Mouse (Mus musculus): ENCODE results near the gene Rps19bp1.
A peak's percentile ranks its signal among the peaks of the same experiment; 100 is the strongest.

Gene Rps19bp1

DNA sequence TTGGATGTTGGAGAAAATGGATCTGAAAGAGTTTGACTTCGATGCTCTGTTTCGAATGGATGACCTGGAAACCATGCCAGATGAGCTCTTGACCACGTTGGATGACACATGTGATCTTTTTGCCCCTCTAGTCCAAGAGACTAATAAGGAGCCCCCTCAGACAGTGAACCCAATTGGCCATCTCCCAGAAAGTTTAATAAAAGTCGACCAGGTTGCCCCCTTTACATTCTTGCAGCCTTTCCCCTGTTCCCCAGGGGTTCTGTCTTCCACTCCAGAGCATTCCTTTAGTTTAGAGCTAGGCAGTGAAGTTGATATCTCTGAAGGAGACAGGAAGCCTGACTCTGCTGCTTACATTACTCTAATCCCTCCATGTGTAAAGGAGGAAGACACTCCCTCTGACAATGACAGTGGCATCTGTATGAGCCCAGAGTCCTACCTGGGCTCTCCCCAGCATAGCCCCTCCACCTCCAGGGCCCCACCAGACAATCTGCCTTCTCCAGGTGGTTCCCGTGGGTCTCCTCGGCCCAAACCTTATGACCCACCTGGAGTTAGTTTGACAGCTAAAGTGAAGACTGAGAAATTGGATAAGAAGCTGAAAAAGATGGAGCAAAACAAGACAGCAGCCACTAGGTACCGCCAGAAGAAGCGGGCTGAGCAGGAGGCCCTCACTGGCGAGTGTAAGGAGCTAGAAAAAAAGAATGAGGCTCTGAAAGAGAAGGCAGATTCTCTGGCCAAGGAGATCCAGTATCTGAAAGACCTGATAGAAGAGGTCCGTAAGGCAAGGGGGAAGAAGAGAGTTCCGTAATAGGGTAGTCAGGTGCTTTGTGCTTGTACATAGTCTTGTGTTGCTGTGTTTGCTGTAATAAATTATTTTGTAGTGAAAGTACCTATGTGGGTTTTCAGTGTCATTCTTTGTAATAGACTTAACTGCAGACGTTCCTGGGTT, 7.2 kb downstream of the Rps19bp1 start:
- DNase-seq (ENCODE audit: low read depth) = peak; percentile 53

DNA sequence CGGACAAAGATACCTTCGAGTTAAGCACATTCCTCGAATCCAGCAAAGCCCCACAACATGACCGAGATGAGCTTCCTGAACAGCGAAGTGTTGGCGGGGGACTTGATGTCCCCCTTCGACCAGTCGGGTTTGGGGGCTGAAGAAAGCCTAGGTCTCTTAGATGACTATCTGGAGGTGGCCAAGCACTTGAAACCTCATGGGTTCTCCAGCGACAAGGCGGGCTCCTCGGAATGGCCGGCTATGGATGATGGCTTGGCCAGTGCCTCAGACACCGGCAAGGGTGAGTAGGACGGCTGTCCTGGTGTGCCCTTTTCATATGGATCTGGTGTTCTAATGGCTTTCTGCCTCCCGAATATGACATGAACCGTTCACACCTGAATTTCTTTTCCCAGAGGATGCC, 7.9 kb downstream of the Rps19bp1 start:
- DNase-seq (ENCODE audit: low read depth) = no peak

DNA sequence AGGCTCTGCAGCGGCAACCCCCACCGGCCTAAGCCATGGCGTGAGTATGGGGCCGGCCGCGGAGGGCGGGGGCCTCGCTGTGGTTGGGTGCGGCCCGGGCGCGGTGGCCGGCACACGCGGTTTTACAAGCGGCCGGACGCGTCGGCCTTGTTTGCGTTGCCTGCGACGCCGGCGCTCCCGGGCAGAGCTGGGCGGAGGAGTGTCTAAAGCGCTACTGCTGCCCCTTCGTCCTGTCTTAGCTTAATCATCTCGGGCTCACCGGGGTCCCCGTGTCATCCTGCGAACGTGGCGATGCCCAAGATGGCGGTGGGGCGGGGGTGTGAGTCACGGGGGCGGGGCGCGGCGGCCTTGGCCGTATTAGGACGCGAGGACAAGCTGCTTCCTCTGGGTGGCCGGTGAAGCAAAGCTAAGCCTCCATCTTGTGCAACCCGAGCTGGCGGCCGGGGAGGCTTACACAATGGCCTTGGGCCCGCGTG, 8.4 kb downstream of the Rps19bp1 start:
- peak; percentile 72 for DNase-seq (ENCODE audit: low read depth)

DNA sequence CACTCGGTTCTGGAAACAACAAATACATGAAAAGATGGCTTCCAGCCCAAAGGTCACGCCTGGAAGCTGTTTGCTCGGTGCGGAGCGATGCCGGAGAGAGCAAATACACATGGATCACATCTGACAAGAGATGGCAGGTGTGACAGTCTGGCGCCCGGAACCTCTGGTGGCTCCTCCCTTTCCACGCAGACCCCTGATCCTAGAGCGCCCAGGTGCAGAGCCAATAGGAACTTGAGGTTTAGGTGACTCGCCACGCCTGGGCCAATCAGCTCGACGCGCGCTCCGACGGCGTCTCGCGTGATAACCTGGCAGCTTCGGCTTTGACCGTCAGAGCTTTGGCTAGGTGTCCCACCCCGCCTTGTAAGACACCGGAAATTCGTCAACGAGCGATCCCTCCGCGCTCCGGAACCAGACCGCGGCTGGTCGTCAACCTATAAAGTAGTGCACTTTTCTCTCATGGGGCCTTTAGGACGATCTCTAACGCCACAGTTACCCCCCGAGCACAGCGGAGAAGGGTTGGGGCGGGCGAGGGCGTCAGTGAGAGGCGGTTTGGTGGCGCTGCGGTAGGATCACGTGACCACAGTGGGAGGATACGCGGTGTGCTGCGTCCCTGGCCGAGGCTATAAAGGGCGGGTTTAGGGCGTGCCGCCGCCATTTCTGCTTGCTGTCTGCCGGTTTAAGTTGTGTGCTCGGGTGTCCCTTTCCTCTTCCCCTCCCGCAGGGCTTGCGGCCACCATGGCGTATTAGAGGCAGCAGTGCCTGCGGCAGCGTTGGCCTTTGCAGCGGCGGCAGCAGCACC, 9.1 kb downstream of the Rps19bp1 start, which contains the start of gene Atf4:
TSS of gene Atf4 (plus strand) at position 338 of the 799 bp plus-strand sequence.
- peak; percentile 99 for DNase-seq (ENCODE audit: low read depth)

DNA sequence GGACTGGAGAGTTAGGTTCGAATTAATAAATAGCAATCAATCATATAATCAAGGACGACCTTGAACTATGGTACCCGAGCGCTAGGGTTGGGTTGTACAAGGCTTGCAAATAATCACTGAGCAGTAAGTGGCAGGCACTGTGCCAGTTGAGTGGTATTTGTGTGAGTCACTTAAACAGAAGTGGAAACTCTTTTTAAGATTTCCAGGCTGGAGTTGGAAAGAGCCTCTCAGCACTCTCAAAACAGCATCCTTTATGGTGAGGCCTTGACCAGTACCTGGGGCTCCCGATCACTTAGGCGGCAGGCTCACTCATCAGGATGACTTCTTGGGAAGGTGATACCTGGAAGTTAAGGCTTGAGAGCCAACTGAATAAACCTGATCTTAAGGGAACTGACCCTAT, 9.9 kb downstream of the Rps19bp1 start:
- no peak for DNase-seq (ENCODE audit: low read depth)

DNA sequence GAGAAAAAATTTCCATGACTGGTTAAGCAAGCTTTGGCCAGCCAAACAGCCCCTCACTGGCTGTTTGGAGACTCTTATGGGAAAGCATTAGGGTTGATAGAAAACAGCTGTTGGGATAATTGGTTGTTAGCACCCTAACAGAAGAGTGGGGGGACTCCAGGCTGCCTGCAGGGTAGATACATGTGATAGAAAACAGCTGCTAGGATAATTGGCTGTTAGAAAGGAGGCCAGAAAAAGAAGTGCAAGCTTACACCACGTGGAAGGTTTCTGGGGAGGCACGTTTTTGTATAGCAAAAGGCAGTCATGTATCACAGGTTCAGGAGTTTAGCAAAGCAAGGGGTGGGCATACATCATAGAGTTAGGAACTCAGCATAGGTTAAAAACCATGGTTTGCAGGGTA, 10.6 kb downstream of the Rps19bp1 start:
- no peak for DNase-seq (ENCODE audit: low read depth)

DNA sequence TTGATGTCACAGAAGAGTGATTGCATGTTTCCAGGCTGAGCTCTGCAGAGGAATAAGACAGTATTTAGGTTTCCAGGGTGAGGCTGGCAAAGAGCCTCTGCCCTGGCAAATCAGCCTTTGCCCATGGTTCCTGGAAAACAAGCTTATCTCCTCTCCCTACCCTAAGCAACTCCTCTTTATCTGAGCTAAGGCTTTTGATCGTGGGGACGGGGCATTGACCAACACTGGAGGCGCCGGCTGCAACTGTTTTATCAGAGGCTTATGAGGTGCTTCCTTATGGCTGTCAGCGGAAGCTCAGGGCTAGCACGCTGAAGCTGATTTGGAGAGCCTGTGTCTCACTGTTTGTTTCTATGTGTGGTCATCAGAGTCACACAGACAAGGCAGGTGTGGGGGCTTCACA, 13.5 kb downstream of the Rps19bp1 start:
- no peak for DNase-seq (ENCODE audit: low read depth)

DNA sequence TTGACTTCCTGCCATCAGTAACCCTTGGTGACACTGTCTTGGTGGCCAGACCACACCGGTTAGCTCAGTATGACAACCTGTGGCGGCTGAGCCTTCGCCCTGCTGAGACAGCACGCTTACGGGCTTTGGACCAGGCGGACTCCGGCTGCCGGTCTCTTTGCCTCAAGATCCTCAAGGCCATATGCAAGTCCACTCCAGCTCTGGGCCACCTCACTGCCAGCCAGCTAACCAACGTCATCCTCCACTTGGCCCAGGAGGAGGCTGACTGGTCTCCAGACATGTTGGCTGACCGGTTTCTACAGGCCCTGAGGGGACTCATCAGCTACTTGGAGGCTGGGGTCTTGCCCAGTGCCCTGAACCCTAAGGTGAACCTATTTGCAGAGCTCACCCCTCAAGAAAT, 14.4 kb downstream of the Rps19bp1 start:
- DNase-seq (ENCODE audit: low read depth) = no peak

DNA sequence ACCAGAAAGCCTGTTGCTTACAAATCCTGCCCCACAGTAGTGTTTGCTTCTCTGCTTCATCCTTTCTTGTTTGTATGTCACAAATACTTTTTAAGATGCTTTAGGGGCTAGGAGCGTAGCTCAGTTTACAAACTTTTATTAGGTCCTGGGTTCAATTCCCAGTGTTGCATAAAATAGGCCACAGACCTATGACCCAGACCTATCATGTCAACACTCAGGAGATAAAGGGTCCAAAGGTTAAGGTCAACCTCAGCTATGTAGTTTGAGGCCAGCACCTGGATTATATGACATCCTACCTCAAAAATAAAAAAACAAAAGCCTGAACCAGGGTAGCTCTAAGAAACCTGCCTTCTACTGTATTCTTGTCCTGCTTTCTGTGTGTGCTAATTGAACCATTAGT, 15.5 kb downstream of the Rps19bp1 start:
- DNase-seq (ENCODE audit: low read depth) = no peak

DNA sequence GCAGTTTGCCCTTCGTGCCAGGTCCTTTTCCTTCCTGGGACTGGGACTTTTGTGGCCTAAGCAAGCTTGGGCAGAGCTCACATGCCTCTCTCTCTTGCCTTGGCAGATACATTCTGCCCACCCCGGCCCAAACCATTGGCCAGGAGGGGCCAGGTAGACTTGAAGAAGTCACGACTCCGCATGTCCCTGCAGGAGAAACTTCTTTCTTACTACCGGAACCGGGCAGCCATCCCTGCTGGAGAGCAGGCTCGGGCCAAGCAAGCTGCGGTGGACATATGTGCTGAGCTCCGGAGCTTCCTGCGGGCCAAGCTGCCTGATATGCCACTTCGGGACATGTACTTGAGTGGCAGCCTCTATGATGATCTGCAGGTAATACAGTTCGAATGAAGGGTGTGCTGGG, 16.0 kb downstream of the Rps19bp1 start:
- DNase-seq (ENCODE audit: low read depth) = no peak

DNA sequence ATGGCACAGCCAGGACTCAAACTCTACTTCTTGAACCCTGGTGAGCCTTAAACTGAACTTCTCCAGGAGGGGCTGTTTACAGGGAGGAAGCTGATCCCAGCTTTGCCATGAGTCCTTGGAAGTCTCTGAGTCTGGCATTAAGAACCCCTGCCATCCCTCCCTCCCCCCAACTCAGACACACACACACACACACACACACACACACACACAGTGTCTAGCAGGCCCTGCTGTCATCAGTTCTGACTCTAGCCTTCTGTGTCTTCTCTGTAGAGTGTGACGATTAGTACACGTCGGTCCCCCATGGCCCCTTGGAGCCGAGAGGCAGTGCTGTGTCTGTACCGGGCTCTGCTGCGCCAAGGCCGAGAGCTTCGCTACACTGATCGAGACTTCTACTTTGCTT, 28.6 kb downstream of the Rps19bp1 start, which contains the start of gene AC140267.1:
TSS of gene AC140267.1 (plus strand) at position 301 of the 400 bp plus-strand sequence.
- DNase-seq (ENCODE audit: low read depth) = no peak

DNA sequence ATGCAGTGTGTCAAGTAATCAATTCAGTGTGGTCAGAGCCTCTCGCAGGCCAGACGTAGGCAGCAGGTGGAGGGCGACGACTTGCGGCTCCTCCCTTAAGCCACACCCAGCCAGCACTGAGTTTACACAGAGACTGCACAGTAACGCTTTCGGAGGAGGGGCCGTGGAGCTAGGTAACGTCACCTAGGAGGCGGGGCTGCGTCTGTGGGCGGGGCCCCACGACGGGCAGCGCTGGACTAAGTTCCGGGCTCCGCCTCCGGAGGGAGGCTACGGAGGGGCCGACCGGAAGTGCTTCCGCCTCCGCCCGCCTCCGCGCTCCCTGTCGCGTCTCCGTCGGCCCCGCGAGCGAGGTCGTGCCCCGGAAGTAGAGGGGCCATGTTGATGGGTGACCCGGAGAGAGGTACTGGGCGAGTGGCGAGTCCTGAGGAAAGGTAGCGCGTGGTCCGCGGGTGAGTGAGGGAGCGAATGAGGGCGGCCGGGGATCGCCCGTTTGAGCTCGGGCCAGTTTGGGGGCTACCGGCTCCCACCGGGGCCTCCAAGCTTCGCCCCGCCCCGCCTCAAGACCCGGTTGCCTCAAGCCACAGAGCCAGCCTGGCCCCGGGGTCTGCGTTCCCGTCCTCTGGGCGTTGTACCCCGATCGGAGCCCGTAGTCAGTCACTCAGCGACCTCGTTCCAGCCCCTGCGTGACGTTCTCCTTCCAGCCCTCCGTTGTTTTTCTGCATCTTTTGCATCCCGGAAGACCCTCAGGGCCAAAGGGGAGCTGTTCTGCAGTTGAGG, 30.2 kb downstream of the Rps19bp1 start, which contains the start of gene Mief1:
TSS of gene Mief1 (plus strand) at position 286 of the 777 bp plus-strand sequence.
- peak; percentile 100 for DNase-seq (ENCODE audit: low read depth)

DNA sequence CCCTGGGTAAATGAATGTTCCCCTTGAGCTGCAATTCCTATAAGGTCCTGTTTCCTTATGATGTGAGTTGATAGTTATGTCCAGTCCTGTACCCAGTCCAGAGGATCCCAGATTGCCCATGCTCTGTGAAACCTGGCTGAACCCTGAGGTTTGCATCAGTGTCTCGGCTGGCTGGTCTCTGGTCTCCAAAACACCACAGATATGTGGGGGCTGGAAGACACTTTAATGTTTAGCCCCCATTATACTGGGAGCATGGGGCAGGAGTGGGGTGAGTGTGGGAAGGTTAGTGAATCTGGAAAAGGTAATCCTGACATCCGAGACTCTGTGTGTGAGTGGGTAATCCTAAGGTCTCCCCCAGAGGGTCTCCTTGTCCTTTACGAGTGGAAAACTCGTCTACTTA, 31.1 kb downstream of the Rps19bp1 start:
- no peak for DNase-seq (ENCODE audit: low read depth)

DNA sequence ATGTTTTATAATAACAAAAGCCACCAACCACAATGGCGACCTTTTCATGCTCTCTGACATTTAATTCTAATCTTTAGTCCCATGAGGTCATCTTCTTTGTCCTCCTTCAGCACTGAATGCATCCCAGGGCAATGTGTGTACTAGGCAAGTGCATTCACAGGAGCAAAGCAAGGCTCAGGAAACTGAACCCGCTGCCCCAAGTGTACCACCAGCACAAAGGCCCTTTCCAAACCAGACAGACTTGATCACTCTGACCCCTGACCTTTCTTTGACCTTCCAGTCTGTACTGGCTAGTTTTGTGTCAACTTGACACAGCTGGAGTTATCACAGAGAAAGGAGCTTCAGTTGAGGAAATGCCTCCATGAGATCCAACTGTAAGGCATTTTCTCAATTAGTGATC, 31.8 kb downstream of the Rps19bp1 start:
- DNase-seq (ENCODE audit: low read depth) = no peak

DNA sequence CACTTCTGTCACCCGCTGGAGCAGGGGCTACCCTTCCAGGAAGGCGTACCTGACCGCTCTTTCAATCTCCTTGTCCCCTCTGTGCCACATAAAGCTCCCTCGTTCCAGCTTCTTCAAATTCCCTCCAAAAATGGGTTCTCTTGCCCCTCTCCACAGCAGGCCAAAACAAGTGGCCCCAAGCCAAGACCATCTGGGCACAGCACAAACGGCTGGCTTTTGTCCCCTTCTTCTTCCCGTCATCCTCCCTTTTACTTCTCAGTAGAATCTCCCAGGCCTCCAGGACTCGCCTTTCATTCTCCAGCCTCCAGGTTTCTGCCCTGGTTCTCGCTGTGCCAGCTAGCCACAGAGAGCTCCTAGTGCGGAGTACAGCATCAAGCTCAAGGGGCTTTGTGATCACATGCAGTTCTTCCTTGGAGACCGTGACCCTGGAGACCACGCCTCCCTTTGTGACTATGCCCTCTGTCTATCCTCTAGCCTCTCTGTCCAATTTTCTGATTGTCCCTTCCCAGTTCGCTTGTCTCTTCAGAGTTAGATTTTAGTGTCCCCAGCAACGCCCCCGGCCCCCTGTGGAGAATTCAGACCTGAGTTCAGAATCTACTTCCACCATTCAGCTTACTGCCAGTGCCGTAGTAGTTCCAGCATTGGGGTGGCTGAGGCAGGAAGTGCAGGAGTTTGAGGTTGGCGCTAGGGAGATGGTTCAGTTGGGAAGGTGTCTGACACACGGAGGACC, 35.9 kb downstream of the Rps19bp1 start:
- no peak for DNase-seq (ENCODE audit: low read depth)

DNA sequence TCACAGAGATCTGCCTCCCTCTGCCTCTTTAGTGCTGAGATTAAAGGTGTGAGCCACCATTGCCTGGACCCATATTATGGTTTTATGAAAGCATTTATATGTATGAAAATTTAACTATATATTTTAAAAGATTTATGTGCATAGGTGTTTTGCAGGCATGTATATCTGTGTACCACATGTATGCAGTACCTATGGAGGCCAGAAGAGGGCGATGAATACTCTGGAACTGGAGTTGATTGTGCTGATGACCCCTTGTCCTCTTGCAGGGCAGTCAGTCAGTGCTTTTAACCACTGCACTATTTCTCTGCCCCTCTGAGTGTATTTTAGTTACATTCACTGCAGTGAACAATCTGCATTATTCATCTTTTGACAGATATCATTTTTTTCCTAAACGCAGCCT, 38.3 kb downstream of the Rps19bp1 start:
- peak; percentile 82 for DNase-seq (ENCODE audit: low read depth)

DNA sequence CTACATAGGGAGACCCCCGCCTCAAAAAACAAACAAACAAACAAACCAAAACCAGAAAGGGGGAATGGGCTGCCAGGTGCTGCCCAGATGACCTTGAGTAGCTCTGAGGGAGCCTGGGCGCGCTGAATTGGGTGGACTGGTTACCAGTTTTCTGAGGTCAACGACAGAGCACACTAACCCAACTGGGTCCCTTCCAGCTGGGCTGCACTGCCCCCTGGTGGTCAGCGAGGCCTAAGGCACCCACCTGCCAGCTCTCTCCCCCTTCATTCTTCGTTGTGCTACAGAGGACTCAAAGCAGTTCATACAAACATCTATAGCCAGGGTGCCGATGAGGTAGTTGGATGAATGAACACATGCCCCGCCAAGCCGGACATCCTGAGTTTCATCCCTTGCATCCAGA, 38.9 kb downstream of the Rps19bp1 start:
- DNase-seq (ENCODE audit: low read depth) = peak; percentile 89

DNA sequence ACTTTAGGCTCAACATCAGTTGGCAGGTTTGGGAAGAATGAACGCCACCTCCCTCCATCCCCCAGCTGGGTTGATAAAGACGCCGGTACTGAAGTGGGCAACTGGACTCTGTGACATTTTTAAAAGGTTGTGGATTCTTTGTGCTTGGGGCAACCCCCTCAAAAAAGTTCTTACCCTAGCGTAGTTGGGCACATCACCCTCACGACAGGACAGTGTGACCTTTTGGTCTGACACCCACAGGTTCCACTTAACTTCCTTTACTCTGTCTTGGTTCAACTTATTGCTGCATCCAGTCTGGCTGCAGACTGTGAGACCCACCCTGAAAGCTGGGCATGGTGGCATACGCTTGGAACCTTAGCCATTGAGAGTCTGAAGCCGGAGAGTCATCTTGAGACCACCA, 40.4 kb downstream of the Rps19bp1 start:
- DNase-seq (ENCODE audit: low read depth) = no peak

DNA sequence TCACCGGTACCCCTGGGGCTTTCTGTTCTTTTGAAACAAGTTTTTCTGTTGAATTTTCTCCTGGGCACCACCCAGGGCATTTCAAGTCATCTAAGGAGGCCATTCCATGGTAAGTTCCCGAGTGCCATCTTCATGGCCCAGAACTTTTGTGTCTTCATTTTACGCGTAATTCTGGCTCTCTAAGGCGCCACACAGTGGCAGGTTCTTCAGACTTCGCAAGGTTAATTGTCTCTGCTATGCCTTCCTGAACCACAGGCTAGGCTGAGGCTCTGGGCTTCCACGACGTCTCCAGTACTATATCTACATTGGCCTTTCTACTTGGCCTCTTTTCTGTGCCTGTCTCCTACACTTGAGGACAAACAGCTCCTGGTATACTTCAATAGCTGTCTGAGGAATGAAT, 43.1 kb downstream of the Rps19bp1 start:
- no peak for DNase-seq (ENCODE audit: low read depth)

DNA sequence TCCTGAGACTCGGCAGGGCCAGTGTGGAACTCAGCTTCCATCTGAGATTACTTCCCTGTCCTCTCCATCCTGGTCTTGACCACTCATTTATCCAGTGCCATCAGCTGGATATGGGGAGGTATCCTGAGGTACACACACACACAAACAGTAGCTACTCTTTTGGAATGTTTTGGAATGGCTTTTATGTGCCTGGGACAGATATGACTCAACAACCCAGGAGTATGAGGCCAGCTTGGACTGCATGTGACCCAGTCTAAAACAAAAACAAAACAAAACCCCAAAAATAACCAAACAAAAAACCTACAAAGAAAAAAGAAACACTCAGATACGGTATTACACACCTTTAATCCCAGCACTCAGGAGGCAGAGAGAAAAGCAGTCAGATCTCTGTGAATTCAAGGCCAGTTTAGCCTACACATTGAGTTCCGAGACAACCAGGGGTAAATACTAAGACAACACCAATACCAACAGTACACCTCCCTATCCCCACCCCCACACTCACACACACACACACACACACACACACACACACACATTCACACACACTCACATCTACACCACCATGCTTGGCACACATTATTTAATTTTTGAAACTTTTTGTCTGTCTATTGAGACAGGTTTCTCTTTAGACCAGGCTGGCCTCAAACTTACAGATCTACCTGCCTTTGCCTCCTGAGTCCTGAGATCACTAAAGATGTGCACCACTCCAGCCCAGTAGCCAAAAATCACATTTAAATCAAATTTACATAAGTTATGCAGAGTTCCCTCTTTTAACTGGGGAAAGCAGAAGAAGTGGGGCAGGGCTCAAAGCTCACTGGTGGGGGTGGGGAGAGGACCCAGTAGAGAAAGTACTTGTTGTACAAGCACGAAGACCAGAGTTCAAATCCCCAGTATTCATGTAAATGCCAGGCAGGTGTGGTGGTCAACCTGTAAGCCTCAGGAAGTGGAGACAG, 44.1 kb downstream of the Rps19bp1 start:
- DNase-seq (ENCODE audit: low read depth) = peak; percentile 19
